Mouse (Mus musculus): Measurements from ENCODE around the gene Man1a. TPM values are rescaled to one million over a fixed set of nuclear protein-coding genes. Genes with fewer than 3 reads are reported as not detected.

Man1a gene
- total RNA-seq, 2 experiments from 2014 or later: 49.5 to 65.6 TPM

DNA sequence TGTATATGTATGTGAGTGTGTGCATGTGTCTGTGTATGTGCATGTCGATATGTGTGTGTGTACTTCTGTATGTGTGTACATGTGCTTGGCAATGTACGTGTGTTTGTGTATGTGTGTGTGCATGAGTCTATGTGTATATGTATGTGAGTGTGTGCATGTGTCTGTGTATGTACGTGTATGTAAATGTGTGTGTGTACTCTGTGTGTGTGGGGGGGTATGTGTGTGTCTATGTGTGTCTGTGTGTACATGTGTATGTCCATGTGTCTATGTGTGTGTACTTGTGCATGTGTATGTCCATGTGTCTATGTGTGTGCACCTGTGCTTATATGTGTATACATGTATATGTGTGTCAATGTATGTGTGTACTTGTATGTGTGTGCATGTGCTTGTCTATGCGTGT, 15.2 kb downstream of the Man1a start:
- no peak for DNase-seq

DNA sequence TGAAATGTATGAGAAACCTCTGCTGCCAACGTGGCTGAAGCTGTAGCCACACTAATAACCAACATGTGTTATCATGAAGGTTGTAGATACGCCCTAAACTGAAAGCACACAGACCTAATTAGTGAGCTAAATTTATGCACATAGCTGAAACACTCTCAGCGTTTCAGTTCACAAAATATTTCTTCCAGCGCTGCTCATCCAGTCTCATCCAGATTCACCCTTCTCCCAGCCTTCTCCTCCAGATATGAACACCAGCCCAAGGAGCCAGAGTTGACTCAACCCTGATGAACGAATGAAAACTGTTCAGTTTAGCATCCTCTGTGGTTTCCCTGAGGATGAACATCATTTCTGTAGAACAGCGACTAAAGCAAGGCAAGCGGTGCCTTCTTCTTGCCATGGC, 15.8 kb downstream of the Man1a start:
- no peak for DNase-seq

DNA sequence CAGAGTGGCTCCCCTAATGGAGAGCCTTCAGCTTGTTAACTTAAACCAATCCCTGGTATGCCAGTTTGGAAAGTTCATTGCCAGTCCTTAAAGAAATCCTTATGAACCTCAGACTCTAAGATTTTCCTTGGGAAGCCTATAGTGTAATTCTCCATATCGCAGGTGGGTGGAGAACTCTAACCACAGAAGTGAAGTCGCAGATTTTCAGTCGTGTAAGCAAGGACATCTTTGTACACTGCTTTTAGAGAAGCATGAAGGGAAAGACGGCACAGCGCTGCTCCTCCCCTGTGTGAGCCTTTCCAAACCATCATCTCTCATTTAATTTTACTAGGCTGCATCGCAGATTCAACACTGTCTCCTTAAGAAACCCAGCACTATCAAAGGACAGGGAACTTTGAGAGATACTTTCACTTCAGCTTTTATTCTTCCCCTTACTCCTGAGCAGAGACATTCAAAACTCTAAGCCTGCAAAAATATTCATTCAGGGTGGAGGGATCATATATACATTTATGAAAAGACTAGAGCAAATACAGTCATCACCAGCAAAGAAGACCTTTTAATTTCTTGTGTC, 16.6 kb downstream of the Man1a start:
- DNase-seq: no peak

DNA sequence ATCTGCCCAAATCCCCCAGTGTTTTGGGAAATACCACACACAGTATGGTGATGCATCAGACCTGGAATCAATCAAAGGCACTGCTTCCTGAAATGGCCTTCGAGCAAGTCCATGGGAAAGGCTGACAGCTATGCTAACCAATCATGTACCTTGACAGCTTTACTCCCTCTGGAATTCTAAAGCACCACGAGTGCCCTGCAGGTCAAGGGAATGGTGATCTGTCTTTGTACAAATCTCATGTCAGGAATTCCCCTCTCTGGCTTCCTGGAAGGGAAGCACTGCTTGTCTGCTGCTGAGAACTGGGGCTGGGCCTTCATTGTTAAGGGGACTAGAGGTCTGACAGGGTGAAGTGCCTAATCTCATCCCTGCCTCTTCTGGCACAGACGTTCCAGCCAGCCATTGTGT, 17.3 kb downstream of the Man1a start:
- peak; percentile 31 for DNase-seq

DNA sequence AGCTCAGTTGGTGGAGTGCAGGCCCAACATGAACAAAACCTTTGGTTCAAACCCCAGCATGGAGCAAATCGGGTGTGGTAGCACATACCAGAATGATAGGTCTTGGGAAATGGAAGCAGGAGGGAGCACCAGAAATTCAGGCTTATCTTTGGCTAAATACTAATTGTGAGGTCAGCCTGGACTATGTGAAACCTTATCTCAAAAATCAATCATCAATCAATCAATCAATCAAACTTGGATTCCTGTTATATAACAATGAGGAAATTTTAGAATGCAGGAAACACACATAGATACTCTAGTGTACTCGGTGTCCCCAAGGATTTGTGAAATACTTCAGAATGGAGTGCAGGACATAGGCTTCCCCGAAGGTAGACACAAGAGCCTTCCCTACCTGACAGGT, 17.8 kb downstream of the Man1a start:
- DNase-seq: no peak

DNA sequence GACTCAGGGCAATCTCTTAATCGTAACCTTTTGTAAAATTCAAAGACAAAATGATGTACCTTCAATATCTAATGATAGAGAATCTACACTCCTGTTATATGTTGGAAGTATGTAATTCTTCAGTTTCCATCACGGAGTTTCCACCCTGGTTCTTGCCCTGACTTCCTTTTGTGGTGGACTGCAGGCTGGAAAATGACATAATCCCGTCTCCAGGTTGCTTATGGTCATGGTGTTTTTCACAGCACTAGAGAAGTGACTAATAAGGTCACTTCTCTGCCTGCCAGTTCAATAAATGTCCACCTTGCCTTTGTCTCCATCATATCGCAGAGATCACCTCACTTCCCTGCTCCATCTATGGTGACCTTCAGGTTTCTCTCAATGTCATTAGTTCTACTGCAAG, 22.2 kb downstream of the Man1a start:
- no peak for DNase-seq

DNA sequence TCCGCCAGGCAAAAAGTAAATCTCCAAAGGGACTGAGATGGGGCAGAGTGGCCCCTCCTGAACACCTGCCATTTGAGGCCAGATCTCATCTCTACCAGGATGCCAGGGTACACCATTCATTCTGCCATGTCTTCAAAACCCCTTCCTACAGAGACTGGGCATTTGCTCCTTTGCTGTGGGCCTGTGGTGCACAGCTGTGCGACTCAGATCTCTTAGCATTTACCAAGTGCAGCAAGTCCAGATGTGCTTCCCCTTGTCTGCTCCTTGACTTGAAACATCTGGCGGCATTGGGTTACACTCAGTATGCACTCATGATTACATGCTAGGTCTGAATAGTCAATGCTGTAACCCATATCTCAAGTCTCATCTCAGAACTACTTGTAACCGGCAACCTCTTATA, 28.5 kb downstream of the Man1a start:
- DNase-seq: no peak

DNA sequence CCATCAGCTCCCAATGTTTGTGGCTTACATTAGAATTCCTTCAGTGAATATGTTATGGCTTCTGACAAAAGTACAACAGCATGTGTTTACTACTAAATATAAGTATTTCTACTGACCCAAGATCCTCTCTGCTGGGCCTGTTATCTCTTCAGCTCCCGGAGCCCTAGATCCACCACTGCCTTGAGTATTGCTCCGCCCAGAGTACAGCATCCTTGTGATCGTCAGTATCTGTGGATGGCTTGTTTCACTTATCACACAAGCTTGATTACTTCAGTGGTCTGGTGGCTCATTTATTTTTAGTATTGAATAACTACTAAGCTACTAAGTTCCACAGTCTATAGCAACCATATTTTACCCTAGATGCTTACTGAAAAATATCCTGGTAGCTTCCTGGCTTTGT, 33.1 kb downstream of the Man1a start:
- no peak for DNase-seq

DNA sequence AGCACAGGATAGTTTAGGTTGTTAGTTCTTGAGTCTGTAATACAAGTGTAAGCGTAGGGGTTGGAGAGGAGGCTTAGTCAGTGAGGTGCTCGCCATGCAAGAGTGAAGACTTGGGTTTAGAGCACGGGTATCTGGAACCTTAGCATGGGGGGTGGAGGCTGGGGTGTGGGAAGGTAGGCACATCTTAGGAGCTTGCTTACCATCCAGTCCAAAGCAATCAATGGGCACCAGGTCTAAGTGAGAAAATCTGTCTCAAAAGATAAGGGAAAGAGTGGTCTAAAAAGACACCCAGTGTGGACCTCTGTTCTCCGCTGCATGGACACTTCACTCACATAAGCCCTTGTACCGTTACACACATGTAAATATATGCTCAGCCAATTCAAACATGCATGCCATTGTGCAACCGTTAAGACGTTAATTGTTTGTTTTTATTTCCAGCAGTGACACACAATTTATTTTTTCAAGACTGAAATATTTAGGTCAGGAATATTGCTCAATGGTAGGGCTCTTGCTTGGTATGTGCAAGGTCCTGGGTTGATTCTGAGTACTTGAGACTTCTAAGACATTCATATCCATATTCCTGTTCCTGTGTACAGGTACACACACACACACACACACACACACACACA, 34.1 kb downstream of the Man1a start:
- DNase-seq: no peak

DNA sequence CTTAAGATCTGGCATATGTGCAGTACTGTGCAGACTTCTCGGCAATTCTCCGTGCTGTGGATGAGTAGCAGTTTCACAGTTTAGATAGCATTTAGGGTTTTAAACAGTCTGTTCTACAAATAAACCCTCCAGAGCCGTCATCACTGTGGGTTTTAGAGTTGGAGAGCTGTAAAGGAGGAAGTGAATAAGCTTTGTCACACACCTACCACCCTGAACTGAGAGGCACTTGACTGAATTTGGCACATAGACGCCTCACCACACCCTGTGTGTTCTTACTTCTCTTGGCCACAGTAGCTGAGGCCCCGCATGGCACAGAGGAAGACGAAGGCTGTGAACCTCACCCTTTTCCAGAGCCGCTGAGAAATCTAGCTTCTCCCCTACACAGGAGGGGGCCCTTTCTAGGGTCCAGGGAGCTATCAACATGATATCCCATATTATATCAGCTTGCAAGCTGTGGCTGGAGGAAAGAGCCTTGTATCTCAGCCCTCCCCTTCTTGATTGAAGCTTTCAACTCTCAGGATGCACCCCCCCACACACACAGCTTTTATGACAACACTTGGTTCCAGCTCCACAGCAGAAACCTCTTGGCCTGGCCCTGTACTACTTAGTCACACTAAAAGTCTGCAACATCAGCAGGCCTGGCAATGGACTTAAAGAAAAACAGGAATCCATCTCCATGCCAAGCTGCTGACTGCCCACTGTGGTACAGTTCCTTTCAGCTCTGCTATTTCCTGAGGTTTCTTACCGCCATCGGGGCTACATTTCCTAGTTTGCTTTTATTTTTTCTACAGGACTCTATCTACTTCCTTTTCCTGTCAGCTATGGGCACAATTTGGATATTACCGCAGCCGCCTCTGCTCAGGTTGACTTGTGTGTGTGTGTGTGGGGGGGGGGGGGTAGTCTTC, 35.9 kb downstream of the Man1a start:
- DNase-seq: no peak

DNA sequence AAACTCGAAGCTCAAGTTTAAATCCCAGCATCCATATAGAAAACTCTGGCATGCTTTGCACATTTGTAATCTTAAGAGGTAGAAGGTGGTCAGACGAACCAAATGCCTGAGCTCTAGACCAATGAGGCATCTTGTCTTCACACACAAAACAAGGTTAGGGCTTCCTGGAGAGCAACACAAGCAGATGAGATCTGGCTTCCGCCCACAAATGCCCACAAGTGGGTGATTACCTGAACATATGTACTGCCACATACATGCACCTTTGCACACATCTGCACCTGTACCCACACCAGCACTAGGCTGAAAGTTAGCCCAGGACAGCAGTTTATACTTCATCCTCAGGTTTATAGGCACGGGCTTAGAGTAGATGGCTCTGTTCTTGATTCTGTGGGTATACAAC, 36.7 kb downstream of the Man1a start:
- no peak for DNase-seq

DNA sequence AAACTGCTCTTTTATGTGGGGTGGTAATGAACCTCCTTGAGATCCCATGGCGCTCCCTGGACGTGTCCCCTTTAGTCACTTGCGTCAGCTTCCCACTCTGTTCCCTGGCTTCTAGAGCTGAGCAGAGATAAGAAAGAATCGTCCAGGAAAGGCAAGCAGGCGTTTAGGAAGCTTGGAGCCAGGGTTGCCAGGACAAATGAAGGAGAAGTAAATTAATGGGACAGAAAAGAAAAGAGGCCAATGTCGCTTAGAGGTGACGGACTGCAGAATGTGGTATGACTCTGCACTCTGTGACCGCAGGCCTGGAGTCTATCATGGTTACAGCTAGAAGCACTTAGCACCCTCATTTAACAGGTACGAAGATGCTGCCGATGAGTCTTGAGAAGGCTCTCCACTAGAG, 37.7 kb downstream of the Man1a start:
- no peak for DNase-seq

DNA sequence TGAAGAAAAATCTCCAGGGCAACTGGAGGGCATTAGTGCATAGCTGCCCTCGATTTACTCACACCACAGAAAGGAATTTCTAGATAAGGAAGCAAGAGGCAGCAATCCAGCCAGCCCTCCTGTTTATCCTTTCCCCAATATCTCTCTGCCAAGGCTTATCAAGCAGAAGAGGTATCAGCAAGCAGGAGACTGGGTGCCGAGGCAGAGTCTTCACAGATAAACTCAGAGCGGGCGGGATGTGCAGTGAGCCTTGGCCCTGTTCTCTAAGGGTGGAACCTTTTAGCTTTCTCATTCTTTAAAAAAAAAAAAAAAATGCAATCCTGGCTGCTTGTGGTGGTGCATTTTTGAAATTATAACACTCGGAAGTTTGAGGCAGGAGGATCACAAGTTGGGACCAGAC, 38.2 kb downstream of the Man1a start:
- DNase-seq: no peak

DNA sequence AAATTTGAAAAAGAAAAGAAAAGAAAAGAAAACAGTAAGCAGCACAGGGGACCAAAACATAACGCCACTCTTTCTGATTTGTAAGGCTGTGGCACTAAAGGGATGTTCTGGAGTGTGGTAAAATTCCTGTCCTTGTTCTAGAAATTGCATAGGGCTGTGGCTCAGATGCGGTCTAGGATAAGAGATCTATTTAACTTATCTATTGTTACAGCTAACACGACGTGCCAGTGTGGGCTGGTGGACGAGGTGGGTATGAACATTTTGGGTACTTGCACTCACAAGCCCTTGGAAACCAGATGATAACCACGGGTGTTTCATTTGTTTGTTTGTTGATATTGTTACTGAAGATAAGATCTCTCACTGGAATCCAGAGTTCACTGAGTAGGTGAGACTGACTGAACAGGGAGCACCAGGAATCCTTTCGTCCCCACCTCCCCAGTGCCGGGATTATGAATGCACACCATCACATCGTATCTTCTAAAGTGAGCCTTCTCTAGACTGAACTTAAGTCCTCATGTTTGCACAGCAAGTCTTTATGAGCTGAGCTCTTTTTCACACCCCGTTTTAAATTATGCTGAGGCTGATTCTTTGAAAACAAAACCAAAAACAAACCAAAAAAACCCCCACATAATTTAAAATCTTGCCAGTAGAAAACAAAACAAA, 38.9 kb downstream of the Man1a start:
- DNase-seq: no peak

DNA sequence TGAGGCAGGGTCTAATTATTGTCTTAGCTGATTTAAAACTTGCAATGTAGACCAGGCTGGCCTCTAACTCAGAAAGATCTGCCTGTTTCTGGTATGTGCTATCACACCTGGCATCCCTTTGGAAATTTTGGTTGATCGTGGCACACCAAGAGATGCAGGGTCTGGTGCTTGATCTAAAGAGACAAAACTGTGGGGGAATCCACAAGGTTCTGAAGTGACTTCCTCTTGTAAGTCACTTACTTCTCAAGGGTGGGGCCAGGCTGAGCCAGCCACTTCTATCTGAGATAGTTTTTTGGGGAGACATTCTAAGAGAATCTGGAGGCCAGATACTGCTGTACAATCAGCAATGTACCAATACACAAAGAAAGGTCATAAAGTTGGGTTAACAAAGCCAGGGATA, 40.8 kb downstream of the Man1a start:
- DNase-seq: no peak

DNA sequence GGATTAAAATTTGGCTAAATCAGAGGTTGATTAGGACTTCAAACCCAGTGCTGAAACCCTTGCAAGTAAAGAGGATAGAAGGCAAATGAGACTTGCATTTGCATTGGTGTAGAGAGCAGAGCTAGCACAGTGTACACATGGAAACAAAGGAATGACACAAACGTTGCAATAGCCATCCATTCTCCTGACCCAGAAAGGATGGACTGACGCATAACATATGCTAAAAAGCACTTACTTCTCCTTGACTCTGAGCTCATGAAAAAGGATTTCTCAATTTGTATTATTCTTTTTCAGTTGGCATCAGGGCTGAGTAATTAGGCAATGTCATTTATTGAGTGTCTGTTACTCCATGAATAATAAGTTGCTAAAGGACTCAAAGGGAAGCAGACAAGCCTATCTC, 41.6 kb downstream of the Man1a start:
- no peak for DNase-seq

DNA sequence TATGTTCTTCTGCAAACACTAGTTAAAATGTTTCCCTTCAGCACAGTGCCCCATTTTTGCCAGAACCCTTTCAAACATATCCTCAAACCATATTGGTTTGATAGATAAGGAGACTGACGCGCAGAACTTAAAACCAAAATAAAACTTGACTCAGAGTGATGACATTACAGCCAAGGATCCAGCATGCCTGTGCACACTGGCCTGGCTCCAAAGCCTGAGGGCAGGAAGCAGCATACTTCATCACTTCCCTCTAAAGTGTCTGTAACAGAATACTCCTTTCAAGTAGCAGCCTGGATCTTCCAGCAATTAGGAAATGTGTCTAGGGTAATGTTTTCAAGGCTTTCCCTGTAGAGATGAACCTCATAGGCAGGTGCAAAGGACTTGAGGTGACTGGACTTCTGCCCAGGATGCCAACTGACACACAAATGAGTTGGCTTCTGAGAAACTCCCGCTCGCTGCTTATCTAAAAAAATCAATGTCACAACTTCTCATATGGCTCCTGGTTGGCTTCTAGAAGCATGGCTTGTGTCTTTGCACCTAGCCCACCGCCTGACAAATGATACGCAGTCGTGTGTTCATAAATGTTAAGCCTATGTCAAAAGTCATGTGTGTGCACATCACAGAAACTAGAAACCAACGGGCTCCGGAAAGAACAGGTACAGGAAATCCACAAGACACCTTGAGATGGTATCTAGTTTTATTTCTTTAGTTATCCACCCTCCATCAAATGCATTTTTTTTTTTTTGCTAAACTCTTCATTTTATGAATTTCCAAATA, 43.9 kb downstream of the Man1a start:
- peak; percentile 49 for DNase-seq

DNA sequence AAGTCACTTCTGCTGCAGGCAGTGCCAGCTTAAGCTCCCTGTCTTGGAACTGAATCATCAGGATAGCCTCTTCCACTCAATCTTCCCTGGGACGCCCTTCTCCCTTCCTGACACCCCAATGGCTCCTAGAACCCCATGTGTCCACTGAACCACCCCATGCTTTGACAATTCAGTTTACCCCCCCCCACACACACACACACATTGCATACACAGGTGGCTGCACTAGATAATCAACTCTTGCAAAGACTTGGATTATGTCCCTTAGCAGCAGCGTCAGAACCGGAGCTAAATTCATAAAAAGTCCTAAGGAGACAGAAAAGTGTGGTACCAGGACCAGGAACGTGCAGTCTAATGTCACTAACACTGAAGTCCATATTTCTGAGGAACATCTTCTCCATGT, 47.5 kb downstream of the Man1a start:
- no peak for DNase-seq

DNA sequence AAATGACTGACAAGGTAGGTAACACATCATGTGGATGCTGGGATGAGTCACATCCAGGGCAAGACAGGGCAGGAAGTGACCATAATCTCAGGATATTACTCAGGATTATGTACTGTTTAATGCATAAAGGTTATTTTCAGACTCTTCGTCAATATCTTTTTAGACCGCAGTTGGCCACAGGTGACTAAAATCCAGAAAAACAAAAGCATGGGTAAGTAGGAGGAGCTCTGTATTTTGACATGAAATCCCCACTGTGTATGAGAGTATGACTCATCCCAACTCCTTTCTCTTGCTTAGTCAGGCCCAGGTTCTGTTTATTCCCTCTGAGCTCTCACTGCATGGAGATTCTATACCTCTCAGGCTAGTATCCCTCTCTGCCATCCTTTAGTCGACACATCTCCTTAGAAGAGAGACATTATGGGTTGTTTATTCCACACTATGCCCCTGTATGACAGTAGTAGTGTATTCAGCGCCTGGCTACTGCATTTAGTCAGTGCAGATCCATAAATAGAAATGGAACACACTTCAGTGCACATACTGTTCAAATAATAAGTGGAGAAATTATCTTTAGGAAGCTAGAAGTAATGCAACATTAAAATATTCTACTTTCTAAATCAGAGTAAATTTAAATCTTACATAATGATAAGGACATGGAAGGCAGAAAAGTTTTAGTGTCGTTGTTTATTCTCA, 49.5 kb downstream of the Man1a start:
- no peak for DNase-seq

DNA sequence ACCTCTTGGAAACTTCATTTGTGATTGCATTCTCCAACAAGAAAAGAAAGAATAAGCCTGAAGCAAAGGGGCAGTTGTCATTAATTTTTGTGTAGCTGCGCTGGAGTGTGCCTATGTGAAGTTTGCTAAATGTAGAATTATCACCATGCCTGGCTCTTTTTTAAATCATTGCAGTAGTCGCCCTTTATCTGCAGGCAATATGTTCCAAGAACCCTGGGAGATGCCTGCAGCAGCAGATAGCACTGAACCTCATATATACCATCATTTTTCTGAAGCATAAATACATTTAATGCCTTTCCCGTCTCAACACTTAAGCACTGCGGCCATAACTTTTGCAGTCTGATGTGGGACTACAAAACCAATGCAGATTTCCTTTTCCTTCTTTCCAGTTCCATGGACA, 50.3 kb downstream of the Man1a start:
- DNase-seq: no peak

DNA sequence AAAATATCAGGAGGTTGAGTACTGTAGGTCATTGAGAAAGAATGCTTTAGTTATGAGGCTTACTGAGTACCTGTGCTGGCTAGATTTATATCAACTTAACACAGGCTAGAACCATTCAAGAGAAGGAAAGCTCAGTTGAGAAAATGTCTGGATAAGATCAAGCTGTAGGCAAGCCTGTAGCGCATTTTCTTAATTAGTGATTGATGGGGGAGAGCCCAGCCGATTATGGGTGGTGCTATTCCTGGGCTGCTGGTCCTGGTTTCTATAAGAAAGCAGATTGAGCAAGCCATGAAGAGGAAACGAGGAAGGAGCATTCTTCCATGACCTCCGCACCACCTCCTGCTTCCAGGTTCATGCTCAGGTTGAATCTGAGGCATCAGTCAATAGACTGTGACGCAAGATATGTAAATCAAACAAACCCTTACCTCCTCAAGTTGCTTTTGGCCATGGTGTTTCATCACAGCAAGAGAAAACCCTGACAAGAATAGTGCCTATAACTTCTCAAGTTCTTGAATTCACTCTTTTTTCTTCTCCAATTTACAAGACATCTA, 58.4 kb downstream of the Man1a start:
- no peak for DNase-seq

All from adrenal gland, postnatal 10 days (tissue).